Mouse (Mus musculus): ENCODE data around the gene Rtkn2. TPM values are rescaled to one million over a fixed set of nuclear protein-coding genes. Genes with fewer than 3 reads are reported as not detected.

Gene Rtkn2
- polyA plus RNA-seq, 1 experiment from 2014 or later: 22.4 TPM

- no peak overlapping the region for H3K27ac ChIP-seq
- H3K4me3 ChIP-seq: no peak overlapping the region
- 90% methylated on average over 4 of the region's 4 CpGs for WGBS
- H3K4me1 ChIP-seq: peaks cover 8% of the 10 kb centered on the region
- DNase-seq (ENCODE audit: extremely low spot score, low spot score): no peak
- H3K36me3 ChIP-seq (replicated peaks): no peaks in the 10 kb centered on the region
- no peaks in the 10 kb centered on the region for H3K9me3 ChIP-seq
- H3K27me3 ChIP-seq (ENCODE audit: poor library complexity, severe bottlenecking): no peaks in the 10 kb centered on the region
Measured at GRCm38 (mm10) chr10:68072626-68073025, 93.3 kb downstream of the Rtkn2 start.

GRCm38 (mm10) chr10:68074291-68074690, 94.9 kb downstream of the Rtkn2 start:
- no peaks in the 10 kb centered on the region for H3K9me3 ChIP-seq
- no peak for DNase-seq (ENCODE audit: extremely low spot score, low spot score)
- 92% methylated on average over 12 of the region's 12 CpGs for WGBS

DNA sequence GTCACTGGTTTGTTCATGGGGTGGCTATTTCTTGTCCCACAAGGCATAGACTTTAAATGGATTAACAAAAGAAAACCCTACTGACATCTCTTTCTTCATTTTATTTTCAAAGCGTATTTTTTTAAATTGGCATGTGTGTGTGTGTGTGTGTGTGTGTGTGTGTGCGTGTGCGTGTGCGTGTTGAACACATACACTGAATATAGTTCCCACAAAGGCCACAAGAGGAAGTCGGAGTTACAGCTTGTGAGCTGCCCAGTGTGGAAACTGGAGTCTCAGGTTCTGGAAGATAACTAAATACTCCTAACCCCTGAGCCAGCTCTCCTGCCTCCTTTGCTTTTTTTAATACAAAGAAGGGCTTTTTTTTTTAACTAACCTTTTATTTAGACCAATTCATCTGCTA, 95.8 kb downstream of the Rtkn2 start:
- H3K36me3 ChIP-seq (replicated peaks): no peaks in the 10 kb centered on the region
- no peaks in the 10 kb centered on the region for H3K9me3 ChIP-seq
- no peak overlapping the region for H3K4me3 ChIP-seq
- H3K4me1 ChIP-seq: no peaks in the 10 kb centered on the region
- 85% methylated on average over 5 of the region's 5 CpGs for WGBS
- no peak for DNase-seq (ENCODE audit: extremely low spot score, low spot score)
- H3K27me3 ChIP-seq (ENCODE audit: poor library complexity, severe bottlenecking): no peaks in the 10 kb centered on the region
- H3K27ac ChIP-seq: no peak overlapping the region

More at GRCm38 (mm10) chr10:68074291-68074690, 94.9 kb downstream of the Rtkn2 start:
- H3K4me3 ChIP-seq: no peak overlapping the region
- H3K36me3 ChIP-seq (replicated peaks): no peaks in the 10 kb centered on the region
- no peaks in the 10 kb centered on the region for H3K4me1 ChIP-seq
- H3K27ac ChIP-seq: no peak overlapping the region
- no peaks in the 10 kb centered on the region for H3K27me3 ChIP-seq (ENCODE audit: poor library complexity, severe bottlenecking)

- no peaks in the 10 kb centered on the region for H3K4me1 ChIP-seq
- no peaks in the 10 kb centered on the region for H3K27me3 ChIP-seq (ENCODE audit: poor library complexity, severe bottlenecking)
- no peak for DNase-seq (ENCODE audit: extremely low spot score, low spot score)
- no peak overlapping the region for H3K4me3 ChIP-seq
- 94% methylated on average over 3 of the region's 3 CpGs for WGBS
- no peaks in the 10 kb centered on the region for H3K36me3 ChIP-seq (replicated peaks)
- no peak overlapping the region for H3K27ac ChIP-seq
- H3K9me3 ChIP-seq: no peaks in the 10 kb centered on the region
Measured at GRCm38 (mm10) chr10:68078708-68079107, 99.3 kb downstream of the Rtkn2 start.

- DNase-seq (ENCODE audit: extremely low spot score, low spot score): no peak
- H3K4me3 ChIP-seq: no peak overlapping the region
- no peaks in the 10 kb centered on the region for H3K4me1 ChIP-seq
- H3K27me3 ChIP-seq (ENCODE audit: poor library complexity, severe bottlenecking): no peaks in the 10 kb centered on the region
- H3K36me3 ChIP-seq (replicated peaks): no peaks in the 10 kb centered on the region
- no peaks in the 10 kb centered on the region for H3K9me3 ChIP-seq
- 88% methylated on average over 10 of the region's 10 CpGs for WGBS
- H3K27ac ChIP-seq: no peak overlapping the region
Measured at GRCm38 (mm10) chr10:68079910-68080670, 100.7 kb downstream of the Rtkn2 start.

- H3K27ac ChIP-seq: no peak overlapping the region
- no peaks in the 10 kb centered on the region for H3K27me3 ChIP-seq (ENCODE audit: poor library complexity, severe bottlenecking)
- no peaks in the 10 kb centered on the region for H3K36me3 ChIP-seq (replicated peaks)
- H3K9me3 ChIP-seq: no peaks in the 10 kb centered on the region
- DNase-seq (ENCODE audit: extremely low spot score, low spot score): no peak
- no peaks in the 10 kb centered on the region for H3K4me1 ChIP-seq
- 81% methylated on average over 6 of the region's 6 CpGs for WGBS
- H3K4me3 ChIP-seq: no peak overlapping the region
Measured at GRCm38 (mm10) chr10:68081712-68082111, 102.3 kb downstream of the Rtkn2 start.

DNA sequence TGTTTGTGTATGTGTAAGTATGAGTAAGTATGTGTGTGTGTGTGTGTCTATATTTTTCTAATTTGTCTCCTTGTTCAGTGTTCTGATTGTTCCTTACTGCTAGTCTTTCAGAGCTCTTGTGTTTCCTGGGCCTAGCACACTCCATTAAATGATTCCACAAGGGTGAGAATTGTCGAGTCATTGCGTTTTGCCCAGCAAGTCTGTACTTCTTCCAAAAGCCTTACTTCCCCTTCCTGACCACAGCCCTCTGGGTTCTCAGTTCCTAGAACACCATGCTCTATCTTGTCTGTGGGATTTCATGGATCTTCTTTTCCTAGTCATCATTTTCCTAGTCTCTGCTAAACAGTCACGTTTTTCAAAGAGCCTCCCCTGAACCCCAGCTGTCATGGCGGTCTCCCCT, 106.2 kb downstream of the Rtkn2 start:
- H3K27me3 ChIP-seq (ENCODE audit: poor library complexity, severe bottlenecking): no peaks in the 10 kb centered on the region
- H3K9me3 ChIP-seq: no peaks in the 10 kb centered on the region
- no peak overlapping the region for H3K27ac ChIP-seq
- H3K36me3 ChIP-seq (replicated peaks): no peaks in the 10 kb centered on the region
- H3K4me3 ChIP-seq: no peak overlapping the region
- DNase-seq (ENCODE audit: extremely low spot score, low spot score): no peak
- 84% methylated on average over 4 of the region's 4 CpGs for WGBS
- H3K4me1 ChIP-seq: no peaks in the 10 kb centered on the region

GRCm38 (mm10) chr10:68086973-68087372, 107.6 kb downstream of the Rtkn2 start:
- no peak overlapping the region for H3K4me3 ChIP-seq
- no peaks in the 10 kb centered on the region for H3K36me3 ChIP-seq (replicated peaks)
- no peak overlapping the region for H3K27ac ChIP-seq
- H3K9me3 ChIP-seq: no peaks in the 10 kb centered on the region
- no peak for DNase-seq (ENCODE audit: extremely low spot score, low spot score)
- H3K27me3 ChIP-seq (ENCODE audit: poor library complexity, severe bottlenecking): no peaks in the 10 kb centered on the region
- no peaks in the 10 kb centered on the region for H3K4me1 ChIP-seq
- 86% methylated on average over 4 of the region's 4 CpGs for WGBS

GRCm38 (mm10) chr10:68087722-68088121, 108.4 kb downstream of the Rtkn2 start:
- WGBS: 83% methylated on average over 3 of the region's 3 CpGs
- Histone ChIP-seq H3K9me3 (no peaks in the 10 kb centered on the region), H3K27me3 (ENCODE audit: poor library complexity, severe bottlenecking) (no peaks in the 10 kb centered on the region), H3K36me3 (replicated peaks) (no peaks in the 10 kb centered on the region), H3K4me3 (no peak overlapping the region), H3K27ac (no peak overlapping the region), H3K4me1 (no peaks in the 10 kb centered on the region)
- DNase-seq (ENCODE audit: extremely low spot score, low spot score): no peak

- Histone ChIP-seq H3K4me1 (peaks cover 3% of the 10 kb centered on the region; the same call in 1 of the 2 replicates), H3K27me3 (ENCODE audit: poor library complexity, severe bottlenecking) (no peaks in the 10 kb centered on the region), H3K27ac (no peak overlapping the region), H3K9me3 (no peaks in the 10 kb centered on the region), H3K4me3 (no peak overlapping the region), H3K36me3 (replicated peaks) (peaks cover 2% of the 10 kb centered on the region; the same call in 1 of the 2 replicates)
- no peak for DNase-seq (ENCODE audit: extremely low spot score, low spot score)
- 78% methylated on average over 15 of the region's 15 CpGs for WGBS
Measured at GRCm38 (mm10) chr10:68089435-68090196, 110.2 kb downstream of the Rtkn2 start.

- WGBS: 82% methylated on average over 4 of the region's 4 CpGs
- H3K27me3 ChIP-seq (ENCODE audit: poor library complexity, severe bottlenecking): no peaks in the 10 kb centered on the region
Measured at GRCm38 (mm10) chr10:68090197-68090535, 110.8 kb downstream of the Rtkn2 start.

DNA sequence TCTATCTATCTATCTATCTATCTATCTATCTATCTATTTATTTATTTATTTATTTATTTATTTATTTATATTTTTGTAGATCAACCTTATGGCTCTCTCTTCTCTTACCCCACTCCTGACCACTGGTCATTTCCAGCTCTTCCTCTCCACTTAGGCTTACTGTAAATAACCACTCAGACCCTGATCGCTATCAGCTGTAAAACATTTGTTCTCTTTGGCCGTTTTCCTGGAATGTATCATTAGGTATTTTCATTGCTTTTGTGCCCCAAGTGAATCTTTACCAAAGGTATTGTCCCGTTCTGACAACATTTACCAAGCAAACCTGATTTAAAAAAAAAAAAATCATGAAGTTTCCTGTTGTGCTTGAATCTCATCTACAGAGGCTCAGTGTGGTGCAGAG, 111.2 kb downstream of the Rtkn2 start:
- H3K27ac ChIP-seq: no peak overlapping the region
- WGBS: 94% methylated on average over 3 of the region's 3 CpGs
- no peak overlapping the region for H3K4me3 ChIP-seq
- H3K36me3 ChIP-seq (replicated peaks): peaks cover 11% of the 10 kb centered on the region; the same call in 1 of the 2 replicates
- DNase-seq (ENCODE audit: extremely low spot score, low spot score): no peak
- no peaks in the 10 kb centered on the region for H3K9me3 ChIP-seq
- H3K4me1 ChIP-seq: peaks cover 3% of the 10 kb centered on the region; the same call in 1 of the 2 replicates
- no peaks in the 10 kb centered on the region for H3K27me3 ChIP-seq (ENCODE audit: poor library complexity, severe bottlenecking)

More at GRCm38 (mm10) chr10:68090197-68090535, 110.8 kb downstream of the Rtkn2 start:
- Histone ChIP-seq H3K9me3 (no peaks in the 10 kb centered on the region), H3K4me1 (peaks cover 3% of the 10 kb centered on the region; the same call in 1 of the 2 replicates), H3K4me3 (no peak overlapping the region), H3K36me3 (replicated peaks) (peaks cover 8% of the 10 kb centered on the region; the same call in 1 of the 2 replicates), H3K27ac (no peak overlapping the region)
- DNase-seq (ENCODE audit: extremely low spot score, low spot score): no peak

DNA sequence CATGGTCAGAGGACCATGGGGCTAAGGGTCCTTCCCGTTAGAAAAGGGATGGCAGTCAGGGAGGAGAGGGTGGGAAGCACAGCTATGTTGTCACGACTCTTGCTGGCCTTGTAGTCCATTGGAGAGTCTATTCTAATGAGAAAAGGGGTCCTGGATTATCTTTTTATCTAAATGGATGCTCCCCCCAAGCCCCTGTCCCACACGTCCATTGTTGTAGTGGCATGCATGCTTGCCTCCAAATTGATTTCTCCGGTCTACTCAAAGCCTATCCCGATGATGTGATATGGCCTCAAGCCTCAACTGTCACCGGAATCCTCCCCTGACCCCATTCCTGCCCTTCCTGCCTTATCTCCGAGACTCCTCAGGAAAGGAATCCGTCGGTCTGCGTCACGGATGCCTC, 111.6 kb downstream of the Rtkn2 start:
- Histone ChIP-seq H3K4me3 (no peak overlapping the region), H3K4me1 (peaks cover 3% of the 10 kb centered on the region; the same call in 1 of the 2 replicates), H3K9me3 (no peaks in the 10 kb centered on the region), H3K36me3 (replicated peaks) (peaks cover 13% of the 10 kb centered on the region), H3K27me3 (ENCODE audit: poor library complexity, severe bottlenecking) (no peaks in the 10 kb centered on the region), H3K27ac (no peak overlapping the region)
- WGBS: 90% methylated on average over 11 of the region's 11 CpGs
- no peak for DNase-seq (ENCODE audit: extremely low spot score, low spot score)

Data from forebrain, embryonic 10.5 days (tissue).